Mouse (Mus musculus): ENCODE measurements around the gene Sspn. TPM values are rescaled to one million over a fixed set of nuclear protein-coding genes. Genes with fewer than 3 reads are reported as not detected.
A peak's percentile ranks its signal among the peaks of the same experiment; 100 is the strongest.

Sspn gene
- total RNA-seq, 2 experiments from 2014 or later = 18.2 to 21.2 TPM

GRCm38 (mm10) chr6:145923594-145923993 lies 7.8 kb upstream of the Sspn start:
- no peak for DNase-seq (ENCODE audit: low spot score in 2 of 2)

- DNase-seq (ENCODE audit: low spot score in 2 of 2) = peak; percentile 67 to 69
These were observed 2.7 kb downstream of the Sspn start for GRCm38 (mm10) chr6:145934001-145934696.

- DNase-seq (ENCODE audit: low spot score in 2 of 2) = no peak
These were observed 3.3 kb downstream of the Sspn start for GRCm38 (mm10) chr6:145934697-145935240.

- no peak for DNase-seq (ENCODE audit: low spot score in 2 of 2)
These were observed 4.5 kb downstream of the Sspn start for GRCm38 (mm10) chr6:145935912-145936311.

GRCm38 (mm10) chr6:145936511-145936910 lies 5.1 kb downstream of the Sspn start:
- no peak for DNase-seq (ENCODE audit: low spot score in 2 of 2)

- DNase-seq (ENCODE audit: low spot score in 2 of 2) = no peak
These were observed 9.4 kb downstream of the Sspn start for GRCm38 (mm10) chr6:145940852-145941251.

GRCm38 (mm10) chr6:145942263-145942966 lies 11.0 kb downstream of the Sspn start:
- no peak for DNase-seq (ENCODE audit: low spot score in 2 of 2)

- no peak for DNase-seq (ENCODE audit: low spot score in 2 of 2)
These were observed 12.0 kb downstream of the Sspn start for GRCm38 (mm10) chr6:145943414-145943813.

- no peak for DNase-seq (ENCODE audit: low spot score in 2 of 2)
These were observed 14.4 kb downstream of the Sspn start for GRCm38 (mm10) chr6:145945700-145946344.

GRCm38 (mm10) chr6:145949049-145949448 lies 17.6 kb downstream of the Sspn start:
- DNase-seq (ENCODE audit: low spot score in 2 of 2) = no peak

- no peak for DNase-seq (ENCODE audit: low spot score in 2 of 2)
These were observed 19.2 kb downstream of the Sspn start for GRCm38 (mm10) chr6:145950626-145951025.

- no peak for DNase-seq (ENCODE audit: low spot score in 2 of 2)
These were observed 21.2 kb downstream of the Sspn start for GRCm38 (mm10) chr6:145952594-145952993.

GRCm38 (mm10) chr6:145953121-145953896 lies 21.9 kb downstream of the Sspn start:
- no peak for DNase-seq (ENCODE audit: low spot score in 2 of 2)

GRCm38 (mm10) chr6:145957427-145957965 lies 26.1 kb downstream of the Sspn start:
- no peak for DNase-seq (ENCODE audit: low spot score in 2 of 2)

- DNase-seq (ENCODE audit: low spot score in 2 of 2) = no peak
These were observed 26.6 kb downstream of the Sspn start for GRCm38 (mm10) chr6:145958070-145958469.

GRCm38 (mm10) chr6:145961047-145961446 lies 29.6 kb downstream of the Sspn start:
- DNase-seq (ENCODE audit: low spot score in 2 of 2) = no peak

GRCm38 (mm10) chr6:145963966-145964365 lies 32.5 kb downstream of the Sspn start:
- no peak for DNase-seq (ENCODE audit: low spot score in 2 of 2)

GRCm38 (mm10) chr6:145967693-145968092 lies 36.3 kb downstream of the Sspn start:
- no peak for DNase-seq (ENCODE audit: low spot score in 2 of 2)

- no peak for DNase-seq (ENCODE audit: low spot score in 2 of 2)
These were observed 36.9 kb downstream of the Sspn start for GRCm38 (mm10) chr6:145968301-145968818.

- DNase-seq (ENCODE audit: low spot score in 2 of 2) = no peak
These were observed 37.4 kb downstream of the Sspn start for GRCm38 (mm10) chr6:145968821-145969220.

GRCm38 (mm10) chr6:145969572-145969971 lies 38.1 kb downstream of the Sspn start:
- DNase-seq (ENCODE audit: low spot score in 2 of 2) = no peak
